Mouse (Mus musculus) liver, embryonic 14.5 days (tissue): ENCODE data around the gene Ggt1.

Experiments used
- CTCF ChIP-seq: IDR thresholded peaks from 2 replicates; pipeline ENCODE4 v1.5.1; 2016; ENCODE audit warnings: antibody characterized with exemption, low read depth, control low read depth
- EP300 ChIP-seq: IDR thresholded peaks from 2 replicates; pipeline ENCODE4 v1.6.1; 2016; ENCODE audit warnings: antibody characterized with exemption, low read depth

GRCm38 (mm10) chr10:75565906-75566305 lies 4.5 kb downstream of the Ggt1 start:
- TF ChIP-seq CTCF (no peak), EP300 (no peak)
